Mouse (Mus musculus): ENCODE measurements around the gene Rbbp6.

DNA sequence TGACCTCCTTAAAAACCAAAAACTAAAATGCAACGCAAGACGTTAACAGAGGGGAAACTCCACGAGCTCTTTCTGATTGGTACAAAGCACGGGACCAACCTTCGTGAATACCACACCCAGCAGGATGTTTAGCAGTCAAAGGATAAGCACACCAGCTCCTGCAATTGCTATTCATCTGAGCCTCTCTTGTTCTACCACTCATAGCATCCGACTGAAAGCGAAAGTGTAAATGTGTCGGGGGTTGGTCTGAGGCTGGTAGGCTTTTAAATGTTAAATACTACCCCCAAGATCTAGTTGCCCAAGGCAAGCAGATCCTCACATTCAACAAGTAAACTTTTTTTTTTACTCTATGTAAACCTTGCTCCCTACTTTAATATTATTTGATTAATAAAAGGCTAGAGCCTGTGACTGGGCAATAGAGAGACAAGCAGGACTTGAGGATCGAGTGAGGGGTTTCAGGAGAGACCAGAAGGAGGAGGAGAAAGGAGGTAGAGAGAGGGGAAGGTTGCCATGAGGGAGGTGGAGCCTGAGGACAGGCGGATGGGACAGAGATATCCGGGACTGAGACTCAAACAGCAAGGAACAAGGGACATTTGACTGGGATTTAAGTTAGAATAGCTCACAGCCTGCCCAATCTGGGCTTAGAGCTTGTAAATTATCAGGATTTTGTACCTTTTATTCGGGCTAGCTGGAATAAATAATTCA, 25.0 kb upstream of the Rbbp6 start:
- TF ChIP-seq CTCF (IDR thresholded peaks at IDR 0.05) (no peak), EP300 (IDR thresholded peaks at IDR 0.05) (no peak)

Data from lung, postnatal 0 days (tissue).